Mouse (Mus musculus) brain, embryonic 14.5 days (tissue): Measurements from ENCODE around the gene Ddx60.

Source experiments
- CTCF ChIP-seq: fragments of 200-500 bp; IDR thresholded peaks from 2 replicates; pipeline ENCODE4 v1.5.1; 2012; ENCODE audit warnings: inconsistent platforms, mild to moderate bottlenecking, moderate library complexity, borderline replicate concordance; ENCODE audit not compliant: insufficient read depth, insufficient read length; ENCODE audit errors: extremely low read depth
- POLR2A ChIP-seq: fragments of 200-500 bp; IDR thresholded peaks from 2 replicates; pipeline ENCODE4 v1.6.1; 2012; ENCODE audit warnings: mild to moderate bottlenecking, inconsistent platforms, borderline replicate concordance; ENCODE audit not compliant: poor library complexity, insufficient read depth, insufficient read length, severe bottlenecking; ENCODE audit errors: extremely low read depth

GRCm38 (mm10) chr8:61912817-61913216 is 15.1 kb upstream of the Ddx60 start:
- TF ChIP-seq POLR2A (no peak), CTCF (no peak)
